Mouse (Mus musculus): ENCODE measurements around the gene Ppp4r3a.
"Not testable (repeated sequence)": the region's sequence is repeated elsewhere in the genome, so short reads cannot be mapped to it uniquely, and the experiment has no call there.

The Ppp4r3a gene

DNA sequence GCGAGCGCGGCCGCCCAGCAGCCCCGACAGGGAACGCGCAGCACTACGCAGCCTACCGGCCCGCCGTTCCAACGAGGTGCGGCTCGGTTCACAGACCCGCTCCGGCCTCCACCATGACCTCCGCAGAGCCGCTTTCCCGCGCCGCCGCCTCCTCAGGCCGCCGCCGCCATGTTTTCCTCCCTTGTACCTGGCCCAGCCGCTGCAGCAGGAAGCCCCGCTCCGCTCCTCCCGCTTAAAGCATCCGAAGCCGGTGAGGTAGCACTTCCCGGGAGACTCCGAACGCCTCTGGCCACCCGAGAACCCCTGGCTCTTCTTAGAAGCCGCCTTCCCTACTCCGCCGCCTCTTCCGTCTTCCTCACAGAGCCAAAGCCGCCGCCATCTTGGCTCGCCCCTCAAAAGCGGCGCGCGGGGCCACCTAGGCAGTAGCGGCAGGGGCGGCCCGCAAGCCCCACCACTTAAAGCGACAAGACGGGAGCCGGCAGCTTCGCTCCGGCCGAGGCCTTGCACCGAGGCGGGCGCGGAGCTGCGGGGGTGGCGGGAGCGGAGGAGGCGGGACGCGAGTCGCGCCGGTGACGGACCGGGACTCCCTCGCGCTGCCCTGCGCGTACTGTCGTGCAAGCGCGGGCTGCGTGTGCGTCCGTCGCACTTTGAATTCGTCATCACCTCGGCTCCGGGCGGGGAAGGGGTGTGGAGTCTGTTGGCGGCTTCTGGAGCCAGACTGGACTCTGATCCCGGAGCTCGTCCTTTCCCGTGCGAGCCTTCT is at the start of gene Ppp4r3a:
Gene Ppp4r3a, minus strand, starts transcription at position 627 of the 763 bp plus-strand sequence.
- peak; percentile 85 for DNase-seq (ENCODE audit: low spot score in 2 of 2)

DNA sequence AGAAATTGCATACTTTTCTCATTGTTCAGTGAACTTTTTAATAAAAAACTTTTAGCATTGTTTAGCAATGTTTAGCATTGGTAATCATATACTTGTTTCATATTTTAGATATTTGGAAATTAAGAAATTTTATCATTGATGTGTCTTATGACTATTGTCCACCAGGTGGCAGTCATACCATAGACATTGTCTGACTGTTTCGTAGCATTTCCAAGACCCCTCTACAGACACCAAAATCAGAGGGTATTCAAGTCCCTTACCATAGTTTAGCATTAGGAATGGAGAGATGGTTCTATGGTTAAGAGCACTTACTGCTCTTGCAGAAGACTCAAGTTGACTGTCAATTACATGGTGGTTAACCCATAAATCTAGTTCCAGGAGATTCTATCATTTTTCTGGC is 39.5 kb upstream of the Ppp4r3a start:
- DNase-seq (ENCODE audit: low spot score in 2 of 2), result peak in 1 of 2 experiments; percentile 22

DNA sequence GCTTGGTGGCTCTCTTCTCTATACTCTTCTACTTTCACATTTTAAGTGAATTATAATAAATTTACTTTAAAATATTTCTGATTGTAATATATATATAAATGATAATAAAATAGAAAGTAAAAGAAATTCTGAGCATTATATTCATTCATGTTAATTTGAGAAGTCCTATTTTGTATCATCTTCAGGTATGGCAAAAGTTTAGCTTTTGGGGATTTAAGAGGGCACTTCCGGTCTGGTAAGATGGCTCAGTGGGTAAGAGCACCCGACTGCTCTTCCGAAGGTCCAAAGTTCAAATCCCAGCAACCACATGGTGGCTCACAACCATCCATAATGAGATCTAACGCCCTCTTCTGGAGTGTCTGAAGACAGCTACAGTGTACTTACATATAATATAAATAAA is 38.6 kb upstream of the Ppp4r3a start:
- not testable (repeated sequence) for DNase-seq (ENCODE audit: low spot score in 2 of 2)

DNA sequence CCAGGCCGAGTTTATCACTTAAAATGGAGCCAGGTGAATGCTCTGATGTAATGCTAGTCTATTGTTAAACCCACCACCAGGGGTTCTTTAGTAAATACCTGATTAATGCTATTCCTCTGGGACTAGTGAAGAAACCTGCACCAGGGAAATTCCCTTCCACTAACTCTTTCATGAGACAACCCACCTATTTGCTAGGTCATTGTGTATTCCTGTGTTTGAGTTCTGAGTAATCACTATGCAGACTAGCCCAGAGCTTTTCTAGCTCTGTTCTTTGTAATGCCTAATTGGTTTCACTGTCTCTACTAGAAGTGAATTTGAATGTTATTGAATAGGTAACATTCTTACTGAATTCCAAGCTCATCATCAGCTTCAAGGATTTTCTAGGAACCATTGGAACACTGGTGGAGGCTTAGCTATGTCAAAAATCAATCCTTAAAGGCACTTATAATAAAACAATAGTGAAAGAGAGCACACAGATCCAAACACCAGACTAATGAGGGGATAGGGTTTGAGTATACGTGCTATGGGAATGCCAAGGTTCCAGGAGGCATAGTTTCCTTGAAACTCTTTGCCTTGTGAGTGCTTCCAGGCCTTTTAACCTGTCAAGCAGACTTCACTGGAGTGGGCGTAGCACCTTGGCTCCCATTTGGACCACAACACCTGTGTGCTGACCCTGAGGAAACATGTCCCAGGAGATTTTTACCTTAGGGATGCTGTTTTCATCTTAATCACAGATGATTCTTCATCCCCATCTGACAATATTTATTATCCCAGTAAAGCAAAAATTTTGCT is 26.5 kb upstream of the Ppp4r3a start:
- not testable (repeated sequence) for DNase-seq (ENCODE audit: low spot score in 2 of 2)

DNA sequence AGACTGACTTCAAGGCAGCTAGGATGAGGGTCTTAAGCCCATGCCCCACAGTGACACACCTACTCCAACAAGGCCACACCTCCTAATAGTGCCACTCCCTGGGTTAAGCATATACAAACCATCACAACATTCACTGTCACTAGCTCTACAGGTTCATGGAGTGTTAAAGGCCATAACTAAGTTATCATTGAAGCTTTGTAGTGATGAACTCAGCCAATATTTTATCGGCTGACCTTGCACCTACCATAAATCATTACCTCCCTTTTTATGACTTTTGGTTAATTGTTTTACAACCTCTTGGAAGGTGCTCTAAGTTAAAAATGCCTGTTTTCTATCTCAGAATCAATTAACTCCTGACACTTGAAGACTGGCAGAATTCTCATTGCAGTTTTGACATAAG is 24.2 kb upstream of the Ppp4r3a start:
- DNase-seq (ENCODE audit: low spot score in 2 of 2), result no peak

DNA sequence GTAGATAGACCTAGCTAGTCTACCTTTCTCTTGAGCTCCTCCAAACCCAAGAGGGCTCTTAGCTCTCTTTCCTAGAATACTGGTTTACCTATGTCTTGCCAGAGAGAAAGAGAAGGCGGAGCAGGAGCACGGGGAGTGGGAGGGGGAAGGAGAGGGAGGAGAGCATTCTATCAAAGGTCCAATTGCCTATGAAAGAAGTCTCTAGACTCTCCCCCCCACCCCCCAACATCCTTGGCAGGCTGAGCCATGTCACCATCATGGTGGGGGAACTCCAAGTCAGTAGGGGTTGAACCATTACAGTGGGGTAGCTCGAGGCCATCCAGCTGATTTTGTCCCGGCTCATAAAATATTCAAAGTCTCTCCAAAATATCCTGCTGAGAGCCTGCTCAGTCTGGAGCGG is 22.1 kb upstream of the Ppp4r3a start:
- DNase-seq (ENCODE audit: low spot score in 2 of 2), result no peak

DNA sequence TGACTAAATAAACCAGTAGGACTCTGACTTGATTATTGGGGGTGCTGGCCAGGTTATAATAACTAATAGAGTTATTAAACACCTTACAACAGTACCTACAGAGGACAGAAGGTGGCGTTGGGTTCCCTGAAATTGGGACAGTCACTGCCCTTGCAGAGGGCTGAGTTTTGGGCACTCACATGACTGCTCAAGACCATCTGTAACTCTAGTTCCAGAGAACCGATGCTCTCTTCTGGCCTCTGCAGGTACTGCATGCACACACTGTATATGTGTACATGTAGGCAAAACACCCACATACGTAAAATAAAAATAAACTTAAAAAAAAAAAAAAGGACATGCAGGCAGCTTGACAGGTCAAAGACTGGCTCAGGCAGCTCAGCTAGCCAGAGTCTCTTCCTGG is 19.1 kb upstream of the Ppp4r3a start:
- peak; percentile 32 to 48 for DNase-seq (ENCODE audit: low spot score in 2 of 2)

DNA sequence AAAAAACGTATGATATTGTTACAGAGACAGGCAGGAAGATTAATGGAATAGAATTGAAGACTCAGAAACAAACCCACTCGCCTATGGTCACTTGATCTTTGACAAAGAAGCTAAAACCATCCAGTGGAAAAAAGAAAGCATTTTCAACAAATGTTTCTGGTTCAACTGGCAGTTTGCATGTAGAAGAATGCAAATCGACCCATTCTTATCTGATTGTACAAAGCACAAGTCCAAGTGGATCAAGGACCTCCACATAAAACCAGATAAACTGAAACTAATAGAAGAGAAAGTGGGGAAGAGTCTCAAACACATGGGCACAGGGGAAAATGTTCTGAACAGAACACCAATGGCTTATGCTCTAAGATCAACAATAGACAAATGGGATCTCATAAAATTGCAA is 10.2 kb upstream of the Ppp4r3a start:
- DNase-seq (ENCODE audit: low spot score in 2 of 2), result not testable (repeated sequence)

DNA sequence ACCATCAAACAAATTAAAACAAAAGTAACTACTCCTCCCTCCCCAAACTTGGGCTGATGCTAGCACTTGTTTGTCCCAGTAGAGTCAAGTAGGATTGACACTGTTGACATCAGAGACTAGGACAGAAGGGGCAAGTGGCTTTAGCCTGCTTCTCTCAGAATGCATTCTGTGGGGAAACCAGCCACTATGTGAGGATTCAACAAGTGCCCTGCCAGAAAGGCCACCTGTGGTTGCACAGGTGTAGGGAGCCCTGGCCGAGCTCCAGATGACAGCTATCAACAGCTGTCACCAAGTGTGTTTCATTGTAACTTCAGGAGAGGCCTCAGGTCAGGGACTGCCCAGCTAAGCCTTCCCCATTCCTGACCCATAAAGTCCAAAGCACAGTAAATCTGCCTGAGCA is 6.5 kb upstream of the Ppp4r3a start:
- DNase-seq (ENCODE audit: low spot score in 2 of 2), result no peak

DNA sequence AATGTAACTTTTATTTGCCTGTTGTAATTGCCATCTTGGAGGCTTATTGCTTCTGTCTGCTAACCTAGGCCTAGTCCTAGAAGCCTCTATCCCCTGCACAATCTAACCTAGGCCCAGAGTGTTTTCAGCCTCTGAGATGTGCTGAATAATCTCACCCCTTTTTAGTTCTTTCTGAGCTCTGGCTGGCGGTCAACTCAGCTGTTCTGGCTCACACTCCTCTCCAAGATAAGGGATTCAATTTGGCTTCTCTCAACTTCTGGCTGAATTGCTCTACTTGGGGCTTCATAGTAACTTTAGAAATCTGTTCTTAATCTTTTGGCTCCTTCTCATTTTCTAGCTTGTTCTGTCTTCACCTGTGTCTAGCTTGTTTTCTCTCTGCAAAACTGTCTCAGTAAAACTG is 3.9 kb upstream of the Ppp4r3a start:
- DNase-seq (ENCODE audit: low spot score in 2 of 2), result no peak

DNA sequence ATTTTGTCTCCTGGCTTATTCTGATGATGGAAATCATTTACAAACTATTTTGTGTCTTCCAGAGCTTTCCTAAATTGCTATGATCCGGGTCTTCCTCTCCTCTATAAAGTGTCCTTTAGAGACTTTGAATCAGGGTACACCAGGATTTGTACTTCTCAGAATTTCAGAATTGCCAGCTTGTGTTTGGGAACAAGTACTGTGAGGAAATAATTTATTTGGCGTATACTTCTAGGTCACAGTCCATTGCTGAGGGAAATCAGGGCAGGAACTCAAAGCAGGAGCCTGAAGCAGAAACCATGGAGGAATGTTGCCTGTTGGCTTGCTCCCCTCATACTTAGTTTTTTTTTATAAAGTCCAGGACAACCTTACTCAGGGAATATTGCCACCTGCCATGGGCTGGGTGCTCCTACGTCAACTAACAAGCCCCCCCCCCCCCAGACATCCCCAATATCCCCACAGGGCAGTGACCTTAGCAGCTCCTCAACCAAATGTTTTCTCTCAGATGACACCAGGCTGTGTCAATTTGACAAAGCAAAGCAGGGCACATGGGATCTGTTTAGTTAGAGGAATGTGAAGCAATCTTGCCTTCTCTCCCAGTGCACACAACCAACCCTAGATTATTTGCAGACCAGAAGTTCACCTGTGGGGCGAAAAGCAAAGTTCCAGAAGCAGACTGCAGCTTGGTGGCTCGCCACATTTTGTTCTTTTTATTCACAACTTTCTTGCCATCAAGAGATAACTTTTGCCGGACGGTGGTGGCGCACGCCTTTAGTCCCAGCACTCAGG is 1.6 kb upstream of the Ppp4r3a start:
- DNase-seq (ENCODE audit: low spot score in 2 of 2), result no peak

DNA sequence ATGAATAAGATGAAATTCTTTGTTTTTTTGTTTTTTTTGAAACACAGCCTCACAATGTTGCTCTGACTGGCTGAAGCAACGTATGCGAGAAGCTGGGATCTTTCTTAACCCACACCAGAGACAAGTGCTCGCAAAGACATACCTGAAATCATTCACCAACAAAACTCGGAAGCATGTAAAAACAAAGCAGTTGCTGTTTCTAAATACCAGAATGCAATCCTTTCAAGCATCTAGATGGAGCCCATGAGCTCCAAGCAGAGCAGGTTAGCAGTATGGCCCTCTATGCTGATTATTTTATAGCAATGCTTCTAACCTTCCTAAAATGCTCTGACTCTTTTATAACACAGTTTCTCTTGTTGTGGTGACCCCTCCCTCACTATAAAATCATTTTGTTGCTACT is 735 bp upstream of the Ppp4r3a start:
- no peak for DNase-seq (ENCODE audit: low spot score in 2 of 2)

DNA sequence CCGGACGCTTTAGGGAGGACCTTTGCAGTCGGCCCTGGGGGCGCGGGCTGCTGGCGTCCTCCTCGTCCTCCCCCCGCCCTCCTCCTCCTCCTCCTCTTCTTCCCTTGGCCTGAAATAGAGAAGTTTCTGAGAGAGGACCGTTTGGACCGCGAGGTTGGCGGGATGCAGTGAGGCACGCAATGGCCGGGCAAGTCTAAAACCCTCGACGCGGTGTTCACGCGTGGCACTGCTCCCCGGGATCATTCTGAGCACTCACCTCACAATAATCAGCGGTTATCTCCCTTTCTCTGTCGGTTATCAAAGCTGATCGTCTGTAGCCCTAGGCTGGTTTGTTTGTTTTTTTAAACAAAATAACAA is 315 bp upstream of the Ppp4r3a start:
- DNase-seq (ENCODE audit: low spot score in 2 of 2), result no peak

DNA sequence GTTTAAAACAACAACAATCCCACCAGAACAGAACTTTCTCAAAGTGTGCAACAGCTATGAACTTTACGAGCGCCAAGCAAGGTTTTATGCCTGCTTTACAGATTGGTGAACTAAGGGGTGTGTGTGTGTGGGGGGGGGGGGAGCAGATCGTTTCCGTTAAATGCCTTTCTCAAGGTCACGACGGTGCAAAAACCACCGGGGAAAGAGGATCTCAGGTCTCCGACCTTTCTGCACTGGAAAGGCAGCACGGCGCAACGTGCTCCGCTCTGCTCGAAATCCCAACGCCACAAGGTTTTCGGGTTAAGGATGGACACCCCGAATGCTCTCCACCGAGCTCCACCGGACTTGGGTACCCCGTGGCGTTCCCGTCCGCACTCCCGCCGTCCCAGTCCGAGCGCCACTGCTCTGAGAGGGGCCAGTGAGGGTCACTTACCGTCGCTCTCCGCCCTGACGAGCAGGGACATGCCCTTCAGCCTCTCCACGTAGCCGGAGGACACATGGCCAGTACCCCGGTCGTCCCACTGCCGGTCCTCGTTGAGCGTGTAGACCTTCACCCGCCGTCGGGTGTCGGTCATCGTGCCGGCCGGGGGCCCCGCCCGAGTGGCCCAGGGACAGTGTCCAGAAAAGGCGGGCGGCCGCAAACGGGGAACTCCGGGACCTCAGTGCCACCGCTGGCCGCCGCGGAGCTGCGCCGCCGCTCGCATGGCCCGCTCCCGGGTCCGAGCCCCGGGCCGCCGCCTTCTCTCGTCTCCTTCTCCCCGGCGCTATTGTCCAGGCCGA is 1.0 kb downstream of the Ppp4r3a start:
- DNase-seq (ENCODE audit: low spot score in 2 of 2), result peak; percentile 18 to 28

DNA sequence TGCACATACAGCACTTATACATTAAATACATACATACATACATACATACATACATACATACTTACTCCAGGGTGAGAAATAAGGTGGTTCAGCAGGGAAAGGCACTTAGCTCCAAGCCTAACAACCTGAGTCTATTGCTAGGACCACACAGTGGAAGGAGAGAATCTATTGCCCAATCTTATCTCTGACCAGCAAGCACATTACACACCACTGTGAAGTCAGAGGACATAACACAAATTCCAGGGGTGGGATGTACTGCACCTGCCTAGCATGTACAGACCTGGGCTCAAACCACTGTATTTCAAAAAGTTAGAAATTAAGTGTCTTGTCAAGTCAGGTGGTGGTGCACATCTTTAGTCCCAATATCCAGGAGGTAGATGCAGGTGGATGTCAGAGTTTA is 5.5 kb downstream of the Ppp4r3a start:
- no peak for DNase-seq (ENCODE audit: low spot score in 2 of 2)

DNA sequence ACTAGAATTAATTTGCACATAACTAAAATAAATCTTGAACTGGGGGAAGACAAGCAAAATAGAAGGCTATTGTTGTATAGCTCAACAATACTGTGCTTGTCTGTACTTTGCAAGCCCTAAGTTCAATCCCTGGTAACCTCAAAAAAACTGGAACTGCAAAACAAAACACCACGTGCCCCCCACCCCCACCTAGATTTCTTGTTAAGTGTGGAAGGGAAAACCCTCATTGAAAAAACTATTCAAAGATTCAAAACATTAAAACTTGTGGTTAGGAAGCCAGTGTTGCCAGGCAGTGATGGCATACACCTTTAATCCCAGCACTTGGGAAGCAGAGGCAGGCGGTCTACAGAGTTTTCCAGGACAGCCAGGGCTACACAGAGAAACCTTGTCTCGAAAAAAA is 8.1 kb downstream of the Ppp4r3a start:
- DNase-seq (ENCODE audit: low spot score in 2 of 2), result no peak

DNA sequence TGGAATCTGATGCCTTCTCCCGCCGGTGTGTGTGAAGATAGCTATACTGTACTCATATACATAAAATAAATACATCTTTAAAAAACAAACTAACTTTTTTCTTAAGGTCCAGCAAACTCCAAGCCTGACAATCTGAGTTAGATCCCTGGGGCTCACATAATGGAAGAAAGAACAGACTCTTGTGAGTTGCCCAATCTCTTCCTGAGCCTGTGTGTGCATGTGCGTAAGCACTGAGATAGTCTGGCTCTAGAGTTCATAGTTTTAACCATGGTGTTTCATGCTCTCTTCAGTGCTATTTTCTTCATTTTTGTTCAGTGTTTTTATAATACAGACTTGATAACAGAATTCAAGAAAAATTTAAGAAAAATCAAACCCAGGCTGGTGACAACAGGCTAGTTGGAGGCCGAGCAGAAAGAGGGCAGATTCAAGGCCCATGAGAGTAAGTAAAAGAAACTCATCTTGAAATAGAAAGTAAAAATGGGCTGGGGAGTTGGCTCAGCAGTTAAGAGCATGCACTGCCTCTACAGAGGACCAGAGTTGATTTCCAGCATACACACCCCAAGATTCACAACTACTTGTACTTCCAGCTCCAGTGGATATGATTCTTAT is 8.6 kb downstream of the Ppp4r3a start:
- DNase-seq (ENCODE audit: low spot score in 2 of 2), result no peak

DNA sequence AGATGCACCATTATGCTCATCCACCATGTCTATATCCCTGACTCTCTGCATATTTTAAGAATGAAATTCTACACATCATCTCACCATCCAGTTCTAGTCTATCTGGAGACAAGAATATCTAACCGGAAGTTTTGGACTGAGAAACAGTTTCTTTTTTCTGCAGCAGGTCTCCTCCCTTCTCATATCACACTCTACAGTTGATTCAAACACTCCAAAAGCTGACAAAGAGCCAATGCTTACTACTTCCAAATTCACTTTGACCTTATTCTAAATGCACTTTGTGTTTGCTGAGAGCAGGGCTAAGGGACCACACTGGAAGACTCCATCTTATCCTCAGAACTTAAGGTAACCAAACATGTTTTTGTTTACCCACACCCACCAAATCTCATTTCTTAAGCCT is 13.7 kb downstream of the Ppp4r3a start:
- no peak for DNase-seq (ENCODE audit: low spot score in 2 of 2)

DNA sequence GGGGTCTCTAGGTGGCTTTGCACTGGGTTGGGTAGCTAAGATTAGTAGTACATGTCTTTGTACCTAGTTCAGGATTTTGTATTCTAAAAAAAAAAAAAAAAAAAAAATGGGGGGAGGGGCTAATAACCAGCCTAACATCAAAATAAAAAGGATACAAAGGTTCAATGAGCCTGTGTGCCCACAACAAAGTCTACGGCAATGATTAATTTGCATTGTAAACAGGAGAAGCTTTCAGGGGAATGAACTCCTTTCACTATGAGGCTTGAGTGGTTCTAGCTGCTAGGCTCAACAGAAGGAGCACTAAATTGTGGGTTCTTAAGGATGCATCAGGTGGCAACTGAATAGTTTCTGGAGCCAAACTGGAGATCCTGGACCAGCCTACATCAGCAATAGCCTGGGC is 17.2 kb downstream of the Ppp4r3a start:
- DNase-seq (ENCODE audit: low spot score in 2 of 2), result no peak

DNA sequence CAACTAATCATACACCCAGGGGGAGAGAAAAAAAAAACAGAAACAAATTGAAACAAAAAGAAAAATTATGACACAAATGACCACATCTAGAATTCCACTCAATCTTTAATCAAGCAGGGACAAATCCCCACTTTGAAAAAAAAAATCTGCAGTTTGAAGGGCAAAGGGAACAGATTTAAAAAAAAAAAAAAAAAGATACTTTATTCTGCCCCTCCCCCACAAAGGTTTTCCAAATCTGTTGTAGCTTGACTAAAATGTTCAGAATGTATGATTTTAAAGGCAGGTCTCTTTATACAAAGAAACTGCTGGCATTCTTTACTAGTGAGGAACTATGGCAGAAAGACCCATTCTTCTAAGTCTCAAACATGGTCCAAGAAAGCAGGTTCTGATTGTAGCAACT is 43.5 kb downstream of the Ppp4r3a start:
- DNase-seq (ENCODE audit: low spot score in 2 of 2), result no peak

Measured in thymus, postnatal 10 days (tissue).